Mouse (Mus musculus): Measurements from ENCODE around the gene Gpr179. TPM values are rescaled to one million over a fixed set of nuclear protein-coding genes. Genes with fewer than 3 reads are reported as not detected.
"Not testable (repeated sequence)": the region's sequence is repeated elsewhere in the genome, so short reads cannot be mapped to it uniquely, and the experiment has no call there.

Gene Gpr179
- total RNA-seq, 1 experiment from 2014 or later: not detected

DNA sequence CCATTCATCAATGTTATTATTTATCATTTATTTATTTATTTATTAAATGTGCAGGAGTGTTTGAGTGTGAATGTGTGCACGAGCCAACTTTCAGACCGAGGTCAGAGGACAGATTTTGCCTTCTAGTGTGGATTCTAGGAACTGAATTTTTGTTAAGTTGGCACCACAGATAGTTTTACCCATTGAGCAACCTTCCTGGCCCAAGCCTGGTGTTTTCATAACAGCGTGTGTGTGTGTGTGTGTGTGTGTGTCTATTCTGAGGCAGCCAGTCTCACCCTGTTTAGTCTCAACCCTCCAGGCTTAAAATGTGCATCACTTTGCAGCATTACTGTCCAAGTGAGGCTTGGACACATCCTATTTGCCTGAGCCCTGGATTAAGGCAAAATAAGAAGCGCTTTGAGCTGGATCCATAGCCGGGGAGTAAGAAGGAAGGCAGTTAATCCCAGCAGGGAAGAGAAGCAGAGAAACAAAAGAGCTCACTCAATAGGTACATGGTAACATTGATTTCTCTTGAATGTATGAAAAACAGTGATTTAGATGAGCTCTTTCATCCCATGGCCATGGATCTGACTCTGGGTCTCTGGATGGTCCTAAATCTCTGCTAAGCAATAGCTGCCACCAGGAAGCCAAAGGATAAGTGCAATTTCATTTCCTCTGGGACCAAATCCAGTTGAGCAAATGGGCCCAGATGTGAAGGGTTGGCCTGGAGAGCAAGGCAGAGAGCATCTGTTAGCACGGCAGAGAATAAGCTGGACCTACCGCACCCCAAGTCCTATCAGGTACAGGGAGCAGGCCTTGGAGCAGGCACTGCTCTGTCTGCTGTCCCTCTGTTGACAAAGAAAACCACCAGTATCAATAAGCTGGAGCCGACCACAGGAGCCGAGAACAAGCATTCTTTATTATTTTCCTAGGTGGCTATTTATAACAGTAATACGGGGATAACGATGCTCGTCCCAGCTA lies 20.4 kb downstream of the Gpr179 start:
- no peak for ATAC-seq (ENCODE audit: extremely low read depth, insufficient number of reproducible peaks, low FRiP score, poor library complexity, severe bottlenecking)

DNA sequence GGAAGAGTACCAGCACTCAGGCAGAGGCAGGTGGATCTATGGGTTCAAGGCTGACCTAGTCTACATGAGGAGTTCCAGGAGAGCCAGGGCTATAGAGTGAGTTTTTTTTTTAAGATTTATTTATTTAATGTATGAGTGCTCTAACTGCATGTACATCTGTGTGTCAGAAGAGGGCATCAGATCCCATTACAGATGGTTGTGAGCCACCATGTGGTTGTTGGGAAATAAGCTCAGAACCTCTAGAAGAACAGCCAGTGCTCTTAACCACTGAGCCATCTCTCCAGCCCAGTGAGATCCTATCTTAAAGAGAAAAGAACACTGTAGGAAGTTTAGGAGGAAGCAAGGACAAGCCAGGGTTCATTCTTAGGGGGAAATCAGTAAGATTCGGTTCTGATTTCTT lies 21.6 kb downstream of the Gpr179 start:
- no peak for ATAC-seq (ENCODE audit: extremely low read depth, insufficient number of reproducible peaks, low FRiP score, poor library complexity, severe bottlenecking)

DNA sequence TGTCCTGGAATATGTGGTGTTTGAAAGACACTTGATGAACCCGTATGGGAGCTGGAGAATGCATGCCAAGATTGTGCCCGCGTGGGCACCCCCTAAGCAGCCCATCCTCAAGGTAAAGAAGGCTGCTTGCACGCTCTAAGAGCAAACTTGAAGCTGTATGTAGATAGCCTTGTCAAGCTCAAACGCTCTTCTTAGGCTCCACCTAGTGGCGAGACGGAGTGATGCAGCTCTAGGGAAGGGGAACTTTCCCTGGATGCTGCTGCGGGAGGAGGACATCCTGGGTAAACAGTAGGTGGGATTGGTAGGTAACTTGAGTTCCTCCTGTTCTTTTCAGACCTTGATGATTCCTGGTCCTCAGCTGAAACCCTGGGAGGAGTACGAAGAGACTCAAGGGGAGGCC lies 23.7 kb downstream of the Gpr179 start:
- ATAC-seq (ENCODE audit: extremely low read depth, insufficient number of reproducible peaks, low FRiP score, poor library complexity, severe bottlenecking): peak; percentile 69

DNA sequence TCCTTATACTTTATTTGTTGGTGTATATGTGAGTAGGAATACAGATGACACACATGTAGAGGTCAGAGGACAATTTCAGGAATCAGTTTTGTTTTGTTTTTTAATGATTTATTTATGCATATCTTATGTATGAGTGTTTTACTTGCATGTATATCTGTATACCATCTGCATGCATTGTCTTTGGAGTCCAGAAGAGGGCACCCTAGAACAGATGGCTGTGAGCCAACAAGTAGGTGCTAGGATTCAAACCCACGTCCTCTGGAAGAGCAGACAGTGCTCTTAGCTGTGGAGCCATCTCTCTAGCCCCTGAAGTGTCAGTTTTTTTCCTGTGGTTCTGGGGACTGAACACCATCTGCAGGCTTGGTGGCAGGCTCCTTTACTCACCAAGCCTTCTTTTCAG lies 26.7 kb downstream of the Gpr179 start:
- no peak for ATAC-seq (ENCODE audit: extremely low read depth, insufficient number of reproducible peaks, low FRiP score, poor library complexity, severe bottlenecking)

DNA sequence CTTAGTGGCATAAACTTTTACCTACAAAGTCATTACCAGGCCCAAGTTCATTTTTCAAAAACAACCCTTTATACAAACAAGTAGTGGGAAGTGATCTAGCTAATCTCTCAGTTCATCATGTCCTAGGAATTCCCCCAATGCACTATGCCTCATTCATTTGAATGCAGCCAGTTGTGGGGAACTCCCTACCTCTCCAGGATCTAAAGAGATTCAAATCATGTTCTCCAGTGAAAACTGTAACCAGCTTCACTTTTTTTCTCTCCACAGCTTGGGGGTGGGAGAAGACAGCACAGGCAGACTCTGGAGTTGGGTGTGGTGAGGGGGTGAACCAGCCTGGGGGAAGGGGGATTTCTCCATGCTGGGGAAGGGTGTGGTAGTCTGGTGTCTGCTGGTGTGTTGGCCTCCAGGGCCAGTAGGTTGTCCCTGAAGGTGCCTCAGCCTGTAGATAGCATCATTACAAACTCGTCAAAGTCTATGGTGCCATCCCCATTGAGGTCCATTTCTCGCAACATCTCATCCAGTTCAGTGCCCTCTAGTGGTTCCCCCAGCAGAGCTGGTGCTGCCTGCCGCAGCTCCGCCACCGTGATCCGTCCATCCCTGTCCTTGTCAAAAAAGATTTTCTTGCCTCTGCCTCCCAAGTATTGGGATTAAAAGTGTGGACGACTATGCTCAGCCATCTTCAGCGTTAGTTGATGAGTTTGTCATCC lies 29.8 kb downstream of the Gpr179 start:
- peak; percentile 79 for ATAC-seq (ENCODE audit: extremely low read depth, insufficient number of reproducible peaks, low FRiP score, poor library complexity, severe bottlenecking)

DNA sequence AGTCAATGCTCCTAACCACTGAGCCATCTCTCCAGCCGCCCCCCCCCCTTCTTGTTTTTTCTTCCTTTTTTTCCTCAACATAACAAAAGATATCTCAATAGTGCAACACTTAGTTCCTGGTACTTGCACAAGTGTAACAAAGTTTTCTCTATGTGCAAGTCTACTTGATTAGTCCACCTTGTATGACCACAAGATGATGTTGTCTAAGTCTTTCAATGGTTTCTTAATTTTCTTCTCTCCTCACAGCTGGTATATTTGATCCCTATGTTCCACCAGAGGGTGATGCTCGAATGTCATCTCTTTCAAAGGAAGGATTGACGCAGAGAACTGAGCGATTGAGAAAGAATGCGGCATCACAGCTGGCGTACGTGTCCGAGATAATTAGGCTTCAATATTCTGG lies 30.7 kb downstream of the Gpr179 start:
- no peak for ATAC-seq (ENCODE audit: extremely low read depth, insufficient number of reproducible peaks, low FRiP score, poor library complexity, severe bottlenecking)

DNA sequence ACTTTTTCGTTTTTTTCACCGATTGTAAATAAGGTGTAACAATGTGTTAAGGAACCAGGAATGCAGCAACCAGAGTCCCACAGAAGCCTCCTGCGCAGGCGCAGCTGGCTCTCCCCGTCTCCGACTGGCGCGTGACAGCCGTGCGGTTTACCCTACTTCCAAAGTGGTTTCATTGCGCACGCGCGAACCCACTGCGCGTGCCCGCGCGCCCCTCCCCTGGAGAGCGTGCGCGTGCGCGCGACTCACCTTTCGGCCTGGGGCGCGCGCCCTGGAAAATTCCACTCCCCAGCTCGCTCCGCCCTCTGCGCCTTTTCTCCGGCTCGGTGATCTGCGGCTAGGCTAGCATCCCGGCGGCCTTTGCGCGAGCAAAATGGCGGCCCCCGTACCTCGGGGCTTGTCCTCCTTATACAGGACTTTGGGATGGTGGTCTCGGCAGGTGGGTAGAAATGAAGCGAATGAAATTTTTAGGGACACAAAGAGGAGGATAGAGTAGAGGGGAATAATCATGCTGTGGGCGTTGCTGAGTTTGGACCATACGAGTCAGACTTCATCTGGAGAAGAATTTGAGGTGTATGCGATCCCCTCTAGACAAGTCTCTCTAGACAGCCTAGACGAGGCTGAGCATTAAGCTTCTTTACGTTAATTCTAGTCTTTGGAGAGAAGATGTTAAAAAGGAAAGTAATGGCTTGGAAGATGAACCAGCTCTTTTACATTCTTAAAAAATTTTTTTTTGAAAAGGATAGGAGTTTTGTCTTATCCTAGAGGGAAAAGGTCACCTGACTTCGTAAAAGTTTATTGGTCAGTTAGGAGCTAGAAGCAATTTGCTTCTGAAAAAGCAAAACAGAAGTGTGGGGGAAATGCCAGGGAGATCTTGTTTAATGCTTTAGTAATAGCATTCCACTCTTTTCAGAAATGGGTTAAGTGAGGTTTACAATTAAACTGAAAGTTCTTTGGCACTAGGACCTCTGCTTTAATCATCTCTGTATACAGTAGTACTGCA lies 36.1 kb downstream of the Gpr179 start, which contains the start of gene Mrpl45:
TSS of gene Mrpl45 (plus strand) at position 213 of the 1,000 bp plus-strand sequence.
- peak; percentile 97 for ATAC-seq (ENCODE audit: extremely low read depth, insufficient number of reproducible peaks, low FRiP score, poor library complexity, severe bottlenecking)

DNA sequence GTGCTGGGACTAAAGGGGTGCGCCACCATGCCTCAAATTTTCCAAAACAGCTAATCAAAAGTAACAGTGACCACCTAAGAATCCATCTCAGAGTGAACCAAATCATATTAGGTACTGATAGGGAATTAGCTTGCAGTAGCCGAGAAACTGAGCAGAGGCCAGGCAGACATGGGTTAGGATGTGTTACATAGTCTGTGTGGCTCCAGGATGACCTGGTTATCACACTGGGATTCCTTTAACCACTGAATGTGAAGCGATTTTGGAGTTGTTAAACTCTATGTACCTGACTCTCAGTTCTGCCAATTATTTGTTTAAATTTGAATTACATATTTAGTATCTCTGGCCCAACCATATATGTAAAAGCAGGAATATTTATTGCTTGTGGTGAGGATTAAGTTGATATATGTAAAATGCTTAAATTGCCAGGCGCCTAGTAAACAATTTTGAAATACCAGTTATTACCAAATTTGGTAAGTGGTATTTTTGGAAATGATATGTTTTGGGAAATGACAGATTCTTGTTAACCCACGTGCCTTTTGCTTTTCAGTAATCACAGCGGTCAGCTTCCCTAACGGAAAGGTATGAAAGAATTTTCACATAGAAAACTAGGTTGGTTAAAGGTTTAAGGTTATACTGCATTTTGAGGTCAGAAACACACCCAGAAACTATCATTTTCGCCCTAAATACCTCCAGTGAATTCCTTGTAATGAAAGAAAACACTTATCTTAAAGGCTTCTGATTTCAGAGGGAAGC lies 37.0 kb downstream of the Gpr179 start:
- no peak for ATAC-seq (ENCODE audit: extremely low read depth, insufficient number of reproducible peaks, low FRiP score, poor library complexity, severe bottlenecking)

DNA sequence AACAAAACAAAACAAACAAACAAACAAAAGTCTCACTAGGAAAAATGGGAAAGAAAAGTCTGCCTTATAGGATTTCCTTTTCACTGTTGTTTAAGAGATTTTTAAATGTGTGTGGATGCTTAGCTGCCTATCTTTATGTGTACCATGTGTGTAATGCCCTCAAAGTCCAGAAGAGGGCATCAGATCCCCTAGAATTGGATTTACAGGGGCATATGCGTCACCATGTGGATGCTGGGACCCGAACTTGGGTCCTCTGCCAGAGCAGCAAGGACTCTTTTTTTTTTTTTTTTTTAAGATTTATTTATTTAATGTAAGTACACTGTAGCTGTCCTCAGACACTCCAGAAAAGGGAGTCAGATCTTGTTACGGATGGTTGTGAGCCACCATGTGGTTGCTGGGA lies 37.8 kb downstream of the Gpr179 start:
- no peak for ATAC-seq (ENCODE audit: extremely low read depth, insufficient number of reproducible peaks, low FRiP score, poor library complexity, severe bottlenecking)

DNA sequence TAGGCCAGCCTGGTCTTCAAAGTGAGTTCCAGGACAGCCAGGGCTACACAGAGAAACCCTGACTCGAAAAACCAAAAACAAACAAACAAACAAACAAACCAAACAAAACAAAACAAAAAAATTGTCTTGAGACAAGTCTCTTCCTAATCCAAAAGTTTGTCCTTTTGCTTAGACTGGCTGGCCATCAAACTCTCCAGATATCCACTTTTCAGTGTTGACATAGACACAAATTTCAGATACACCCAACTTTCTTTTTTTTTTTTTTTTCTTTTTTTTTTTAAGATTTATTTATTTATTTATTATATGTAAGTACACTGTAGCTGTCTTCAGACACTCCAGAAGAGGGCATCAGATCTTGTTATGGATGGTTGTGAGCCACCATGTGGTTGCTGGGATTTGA lies 39.0 kb downstream of the Gpr179 start:
- ATAC-seq (ENCODE audit: extremely low read depth, insufficient number of reproducible peaks, low FRiP score, poor library complexity, severe bottlenecking): not testable (repeated sequence)

DNA sequence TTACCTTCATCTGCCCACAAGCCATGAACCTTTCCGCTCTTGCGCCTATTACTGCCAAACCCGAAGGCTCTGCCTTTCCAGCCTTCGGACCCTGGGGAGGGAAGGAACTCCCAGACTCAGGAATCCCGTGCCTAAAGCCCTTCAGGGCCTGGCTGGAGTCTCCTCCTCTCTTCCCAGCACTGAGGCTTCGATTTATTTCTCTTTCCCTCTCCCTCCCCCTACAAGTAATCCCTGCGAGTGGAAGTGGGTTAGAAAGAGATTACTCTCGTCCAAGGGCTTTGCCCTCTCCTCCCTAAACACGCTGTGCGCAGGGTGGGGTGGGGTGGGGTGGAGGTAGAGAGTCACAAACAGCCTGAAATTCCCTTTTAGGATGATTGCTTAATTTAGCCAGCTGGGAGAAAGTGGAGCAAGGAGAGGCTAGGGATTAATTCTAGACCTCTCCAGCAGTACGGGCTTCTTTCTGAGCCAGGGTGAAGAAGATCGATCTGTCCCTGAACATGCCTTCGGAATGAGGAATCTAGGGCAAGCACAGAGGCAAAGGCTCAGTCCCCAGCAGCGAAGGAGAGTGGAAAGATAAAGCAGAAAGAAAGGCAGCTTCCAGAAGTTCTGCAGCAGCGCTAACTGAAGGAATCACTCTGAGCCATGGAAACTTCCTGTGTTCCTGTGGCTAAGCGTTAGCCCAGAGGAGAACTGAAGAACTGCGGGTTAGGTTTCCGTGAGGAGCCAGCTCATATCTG lies 40.8 kb downstream of the Gpr179 start:
- no peak for ATAC-seq (ENCODE audit: extremely low read depth, insufficient number of reproducible peaks, low FRiP score, poor library complexity, severe bottlenecking)

DNA sequence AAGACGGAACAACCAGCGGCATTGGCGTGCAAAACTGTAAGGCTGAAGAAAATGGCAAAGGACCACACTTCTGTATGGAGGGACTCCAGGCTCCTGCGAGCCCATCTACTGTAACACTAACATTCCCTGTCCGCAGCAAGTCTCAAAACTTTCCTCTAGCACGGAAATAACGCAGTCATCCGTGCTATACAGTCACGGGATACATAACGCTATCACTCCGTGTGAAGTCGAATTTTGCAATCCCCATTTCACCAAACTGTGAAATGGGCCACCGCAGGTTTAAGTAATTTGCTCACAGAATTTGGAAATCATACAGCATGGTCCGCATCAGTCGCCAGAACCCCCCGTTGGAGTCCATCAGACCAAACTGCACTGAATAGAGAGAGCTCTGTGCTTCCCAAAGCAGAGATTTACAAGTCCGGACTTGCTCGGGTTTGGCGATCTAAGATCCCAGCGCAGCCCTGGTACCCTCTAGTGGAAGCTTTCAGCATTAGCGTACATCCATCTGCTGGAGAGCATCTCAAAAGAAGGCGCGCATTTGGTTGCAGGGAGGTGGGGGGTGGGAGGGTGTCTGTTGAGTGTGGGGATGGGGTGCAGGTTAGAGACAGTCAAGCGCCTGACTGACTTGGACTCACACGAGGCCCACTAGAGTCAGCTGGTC lies 41.8 kb downstream of the Gpr179 start:
- peak; percentile 80 for ATAC-seq (ENCODE audit: extremely low read depth, insufficient number of reproducible peaks, low FRiP score, poor library complexity, severe bottlenecking)

DNA sequence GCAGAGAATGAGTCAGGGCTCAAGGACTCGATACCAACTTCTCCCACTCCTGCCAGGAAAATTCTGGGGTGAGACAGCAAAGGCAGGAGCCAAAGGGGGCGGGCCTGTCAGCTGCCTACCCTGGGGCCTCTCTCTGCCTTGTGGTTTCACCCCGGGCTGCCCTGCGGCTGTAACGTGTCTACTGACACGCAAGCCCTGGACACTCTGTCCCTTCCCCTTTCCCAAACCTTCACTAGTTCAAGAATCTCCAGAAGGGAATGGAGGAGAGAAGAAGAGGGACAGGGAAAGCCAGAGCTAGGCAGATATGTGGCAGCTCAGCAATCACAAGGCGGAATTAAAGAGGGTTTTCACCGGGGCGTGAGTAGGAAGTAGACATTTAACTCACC lies 42.4 kb downstream of the Gpr179 start:
- peak; percentile 40 for ATAC-seq (ENCODE audit: extremely low read depth, insufficient number of reproducible peaks, low FRiP score, poor library complexity, severe bottlenecking)

DNA sequence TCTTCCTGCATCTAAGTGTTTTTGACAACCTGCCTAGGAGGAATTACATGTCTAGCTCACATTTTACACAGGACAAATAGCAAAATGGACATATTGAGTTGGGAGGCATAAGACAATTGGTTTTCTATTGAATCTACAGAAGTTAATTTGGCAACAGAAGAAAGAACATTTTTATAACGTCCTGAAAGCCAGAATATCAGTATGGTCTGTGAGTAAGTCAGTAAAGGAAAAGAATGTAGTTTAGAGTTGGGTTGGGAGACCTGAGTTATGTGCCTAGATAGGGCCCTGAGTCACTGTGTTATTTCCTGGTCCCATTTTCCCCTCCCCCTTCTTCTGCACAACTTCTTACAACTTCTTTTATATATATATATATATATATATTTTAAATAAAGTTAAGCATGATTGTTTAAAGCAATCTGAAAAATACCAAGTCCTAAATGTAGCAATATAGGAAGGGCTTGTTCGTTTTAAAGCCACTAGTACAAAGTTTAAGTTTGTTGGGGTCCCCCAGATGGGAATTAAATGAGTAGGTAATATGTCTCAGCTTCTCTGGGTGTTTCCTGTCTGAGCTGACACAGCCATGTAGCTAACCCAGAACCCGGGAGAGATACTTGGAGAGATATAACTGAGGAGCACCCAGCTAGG lies 42.9 kb downstream of the Gpr179 start:
- no peak for ATAC-seq (ENCODE audit: extremely low read depth, insufficient number of reproducible peaks, low FRiP score, poor library complexity, severe bottlenecking)

DNA sequence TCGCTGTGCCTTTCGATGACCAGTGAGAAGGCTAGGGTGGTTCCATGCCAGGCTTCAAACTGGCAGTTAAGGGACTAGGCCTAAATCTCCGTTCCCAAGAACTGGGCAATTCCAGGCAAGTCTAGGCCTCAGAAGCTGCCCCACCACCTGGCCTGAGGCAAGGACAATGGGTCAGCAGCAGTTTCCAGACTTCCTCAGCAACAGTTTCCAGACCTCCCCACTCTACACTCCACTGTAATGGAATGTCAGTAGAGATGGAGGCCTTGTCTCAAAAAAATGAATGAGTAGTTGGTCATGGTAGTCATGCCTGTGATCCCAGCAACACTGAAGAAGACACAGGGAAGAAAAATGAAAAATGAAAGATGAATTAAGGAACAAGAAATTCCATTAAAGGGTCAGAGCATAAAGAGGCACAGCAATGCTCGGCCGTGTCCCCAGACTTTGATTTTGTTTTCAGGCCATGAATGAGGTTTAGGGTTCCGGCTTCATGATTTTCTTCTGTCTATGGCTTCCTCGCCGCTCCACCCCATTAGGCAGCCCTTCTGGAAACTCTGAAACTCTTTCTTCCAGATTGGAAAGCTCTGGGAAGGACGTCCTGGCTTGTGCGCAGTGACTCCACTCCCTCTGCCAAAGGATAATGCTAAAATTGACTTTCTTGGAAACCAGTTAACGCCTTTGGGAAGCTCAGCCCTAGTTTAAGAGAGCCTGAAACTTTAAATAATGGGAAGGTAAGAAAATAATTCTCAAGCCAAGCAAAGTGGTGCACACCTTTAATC lies 44.4 kb downstream of the Gpr179 start:
- no peak for ATAC-seq (ENCODE audit: extremely low read depth, insufficient number of reproducible peaks, low FRiP score, poor library complexity, severe bottlenecking)

DNA sequence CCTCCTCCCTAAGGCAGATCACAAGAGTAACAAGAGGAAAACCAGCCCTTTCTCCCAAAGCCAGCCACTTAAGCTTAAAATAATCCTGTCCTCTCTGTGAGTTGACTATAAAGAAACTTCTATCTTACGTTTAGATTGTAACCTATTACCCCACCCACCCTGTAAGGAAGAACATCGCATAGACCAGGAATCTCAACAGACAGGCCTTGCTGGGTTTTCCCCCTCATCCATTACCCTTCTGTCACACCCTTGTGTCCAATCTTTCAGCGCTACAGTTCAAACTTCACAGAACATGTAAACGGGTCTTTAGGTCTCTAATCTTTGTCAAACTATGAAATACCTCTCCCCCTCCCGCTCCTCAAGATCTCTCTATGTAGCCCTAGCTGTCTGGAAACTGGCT lies 47.2 kb downstream of the Gpr179 start:
- ATAC-seq (ENCODE audit: extremely low read depth, insufficient number of reproducible peaks, low FRiP score, poor library complexity, severe bottlenecking): no peak

Measured in neutrophil, adult 5-6 weeks (primary cell).